Comparison of ENCODE assay signal across 19 mouse cellular contexts in the genomic region with DNA sequence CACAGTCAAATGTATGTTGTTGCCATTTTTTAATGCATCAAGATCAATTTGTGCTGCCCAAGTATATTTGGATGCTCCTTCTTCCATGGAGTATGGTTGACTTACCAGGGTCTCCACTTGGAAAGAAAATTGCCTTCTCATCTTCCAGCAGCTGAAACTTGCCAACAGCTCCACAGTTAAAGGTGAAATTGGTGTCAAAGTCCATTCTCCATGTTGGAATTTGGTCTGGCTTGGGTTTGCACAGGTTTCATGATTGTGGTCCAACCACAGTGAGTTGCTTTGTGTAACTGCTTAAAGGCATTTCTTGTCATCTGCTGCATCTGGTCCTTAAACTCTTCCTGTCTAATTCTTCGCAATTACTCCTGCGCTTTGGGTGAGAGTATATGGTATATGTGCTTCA.
"Had no signal": no experiment of that assay in that cellular context is flagged by ENCODE, and none has a peak within 500 bp of the region (broad histone marks: within the 10 kb centered on the region; RNA-seq: fewer than 3 reads in every experiment).

No protein-coding gene starts in this region.

- H3K36me3 ChIP-seq: midbrain, embryonic 10.5 days; midbrain, embryonic 12.5 days; neural tube, embryonic 13.5 days; neural tube, embryonic 15.5 days had no signal

- H3K4me3 ChIP-seq: midbrain, embryonic 10.5 days; midbrain, embryonic 12.5 days; myocyte; neural tube, embryonic 13.5 days; neural tube, embryonic 15.5 days had no signal

- DNase-seq: lung, adult 18-20 months; lung, embryonic 14.5 days; lung, postnatal 10 days; lung, postnatal 4 days; midbrain, embryonic 14.5 days; retina, postnatal 1 day; right cerebral cortex, adult 18-20 months; right cerebral cortex, postnatal 25 days; right cerebral cortex, postnatal 4 days; spleen, adult 18-20 months; thymus, adult 18-20 months; thymus, postnatal 14 days; thymus, postnatal 36 days had no signal

- H3K4me2 ChIP-seq: lung, embryonic 14.5 days; midbrain, embryonic 12.5 days; neural tube, embryonic 13.5 days; neural tube, embryonic 15.5 days had no signal

- H3K9me3 ChIP-seq: midbrain, embryonic 10.5 days; midbrain, embryonic 12.5 days; neural tube, embryonic 13.5 days; neural tube, embryonic 15.5 days had no signal

- ATAC-seq: midbrain, embryonic 16.5 days had no signal

- H3K9ac ChIP-seq: lung, embryonic 14.5 days; midbrain, embryonic 12.5 days; neural tube, embryonic 13.5 days; neural tube, embryonic 15.5 days had no signal

- H3K4me1 ChIP-seq: midbrain, embryonic 10.5 days; midbrain, embryonic 12.5 days; neural tube, embryonic 13.5 days; neural tube, embryonic 15.5 days had no signal

- H3K27ac ChIP-seq: midbrain, embryonic 10.5 days; midbrain, embryonic 12.5 days; neural tube, embryonic 13.5 days; neural tube, embryonic 15.5 days had no signal

- H3K27me3 ChIP-seq: midbrain, embryonic 12.5 days; neural tube, embryonic 13.5 days; neural tube, embryonic 15.5 days had no signal
